Mouse (Mus musculus): ENCODE results near the gene Gtf2ird2. TPM values are rescaled to one million over a fixed set of nuclear protein-coding genes. Genes with fewer than 3 reads are reported as not detected.

The Gtf2ird2 gene
- polyA plus RNA-seq, 2 experiments, result 7.9 to 14.8 TPM

- H3K27ac ChIP-seq (replicated peaks; ENCODE audit: low read depth, low read length), result no peak overlapping the region
- ATAC-seq (ENCODE audit: low FRiP score, low read depth), result no peak
- WGBS, result 86% methylated on average over 6 of the region's 6 CpGs
These were observed 53.0 kb downstream of the Gtf2ird2 start for GRCm38 (mm10) chr5:134236796-134237195.

DNA sequence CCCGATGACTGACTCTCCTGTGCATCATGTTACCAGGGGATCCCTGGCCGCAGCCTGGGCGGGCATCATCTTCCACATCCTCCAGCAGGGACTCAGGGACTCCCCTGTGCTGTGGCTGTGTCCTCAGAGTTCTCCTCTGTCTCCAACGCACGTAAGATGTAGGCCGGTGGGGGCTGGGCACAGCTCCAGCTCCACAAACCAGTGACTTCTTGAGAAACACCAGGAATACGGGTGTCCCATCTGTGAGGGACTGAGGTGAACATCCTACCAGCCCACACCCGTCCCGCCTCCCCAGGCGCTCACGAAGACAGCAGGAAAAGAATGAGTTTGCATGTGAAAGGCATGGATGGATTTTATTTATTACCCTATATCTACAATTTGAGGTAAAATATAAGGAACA, 53.7 kb downstream of the Gtf2ird2 start:
- H3K9me3 ChIP-seq (ENCODE audit: control insufficient read depth, low read length), result no peaks in the 10 kb centered on the region
- no peaks in the 10 kb centered on the region for H3K27me3 ChIP-seq (ENCODE audit: control insufficient read depth, insufficient read depth, low read length)
- H3K36me3 ChIP-seq (ENCODE audit: control insufficient read depth, insufficient read depth, low read length), result peaks cover 67% of the 10 kb centered on the region
- H3K27ac ChIP-seq (replicated peaks; ENCODE audit: low read depth, low read length), result no peak overlapping the region
- DNase-seq (ENCODE audit: low spot score) (no peak), ATAC-seq (ENCODE audit: low FRiP score, low read depth) (no peak)
- H3K9ac ChIP-seq (ENCODE audit: low read depth, low read length, severe bottlenecking), result no peak overlapping the region
- H3K4me2 ChIP-seq (replicated peaks; ENCODE audit: low read depth, low read length, severe bottlenecking), result no peak overlapping the region
- H3K4me3 ChIP-seq (replicated peaks; ENCODE audit: low read length), result no peak overlapping the region
- H3K4me1 ChIP-seq (ENCODE audit: control insufficient read depth, insufficient read depth, low read length), result peaks cover 25% of the 10 kb centered on the region
- WGBS, result 93% methylated on average over 11 of the region's 11 CpGs
- no peak for TF ChIP-seq POLR2A (IDR thresholded peaks at IDR 0.05; ENCODE audit: borderline replicate concordance, extremely low read depth, insufficient read depth, insufficient read length)

More at GRCm38 (mm10) chr5:134236796-134237195, 53.0 kb downstream of the Gtf2ird2 start:
- Histone ChIP-seq H3K9ac (ENCODE audit: low read depth, low read length, severe bottlenecking) (no peak overlapping the region), H3K9me3 (ENCODE audit: control insufficient read depth, low read length) (no peaks in the 10 kb centered on the region), H3K4me1 (ENCODE audit: control insufficient read depth, insufficient read depth, low read length) (peaks cover 27% of the 10 kb centered on the region), H3K36me3 (ENCODE audit: control insufficient read depth, insufficient read depth, low read length) (peaks cover 60% of the 10 kb centered on the region), H3K4me3 (replicated peaks; ENCODE audit: low read length) (no peak overlapping the region), H3K4me2 (replicated peaks; ENCODE audit: low read depth, low read length, severe bottlenecking) (no peak overlapping the region), H3K27me3 (ENCODE audit: control insufficient read depth, insufficient read depth, low read length) (no peaks in the 10 kb centered on the region)
- DNase-seq (ENCODE audit: low spot score), result no peak
- no peak for TF ChIP-seq POLR2A (IDR thresholded peaks at IDR 0.05; ENCODE audit: borderline replicate concordance, extremely low read depth, insufficient read depth, insufficient read length)

DNA sequence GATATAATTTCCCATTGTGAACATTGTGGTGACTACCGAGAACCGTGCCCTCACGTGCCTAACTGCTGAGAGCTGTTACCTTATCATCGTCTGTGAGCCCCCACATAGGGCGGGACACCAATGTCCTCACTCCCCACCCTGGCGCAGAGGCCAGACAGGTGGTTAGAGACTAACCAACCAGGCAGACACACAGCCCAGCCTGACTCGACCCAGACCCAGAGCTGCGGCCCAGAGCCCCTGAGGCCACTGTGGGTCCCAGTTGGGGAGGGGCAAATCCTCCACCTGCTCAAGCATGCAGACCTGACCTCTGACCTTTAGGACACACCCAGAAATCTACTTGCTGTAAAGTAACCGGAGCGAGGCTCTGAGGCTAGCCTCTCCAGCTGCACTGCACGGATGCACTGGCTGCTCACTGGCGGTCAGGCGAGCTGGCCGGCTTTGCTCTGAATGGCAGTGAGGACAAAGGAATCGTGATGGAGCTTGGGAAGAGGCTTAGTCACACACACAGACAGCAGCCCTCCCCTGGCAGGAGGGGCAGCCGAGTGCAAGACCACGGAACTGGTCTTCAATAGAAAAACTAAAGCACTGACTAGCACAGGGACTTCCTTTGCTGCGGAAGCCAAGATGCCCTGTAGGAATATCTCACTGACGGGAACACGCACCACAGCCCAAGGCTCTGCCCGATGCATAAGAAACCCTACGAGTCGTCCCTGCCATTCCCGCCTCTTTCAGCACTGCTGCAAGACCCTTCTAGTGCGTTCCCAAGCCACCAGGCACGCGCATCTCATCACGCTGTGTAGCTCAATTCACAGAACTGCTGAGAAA, 54.3 kb downstream of the Gtf2ird2 start:
- TF ChIP-seq POLR2A (IDR thresholded peaks at IDR 0.05; ENCODE audit: borderline replicate concordance, extremely low read depth, insufficient read depth, insufficient read length), result no peak
- WGBS, result 89% methylated on average over 28 of the region's 28 CpGs
- peaks cover 74% of the 10 kb centered on the region for H3K36me3 ChIP-seq (ENCODE audit: control insufficient read depth, insufficient read depth, low read length)
- no peak for ATAC-seq (ENCODE audit: low FRiP score, low read depth)
- H3K4me2 ChIP-seq (replicated peaks; ENCODE audit: low read depth, low read length, severe bottlenecking), result no peak overlapping the region
- no peaks in the 10 kb centered on the region for H3K27me3 ChIP-seq (ENCODE audit: control insufficient read depth, insufficient read depth, low read length)
- no peak for DNase-seq (ENCODE audit: low spot score)
- H3K9ac ChIP-seq (ENCODE audit: low read depth, low read length, severe bottlenecking), result no peak overlapping the region
- H3K4me1 ChIP-seq (ENCODE audit: control insufficient read depth, insufficient read depth, low read length), result peaks cover 20% of the 10 kb centered on the region
- H3K4me3 ChIP-seq (replicated peaks; ENCODE audit: low read length), result no peak overlapping the region
- no peaks in the 10 kb centered on the region for H3K9me3 ChIP-seq (ENCODE audit: control insufficient read depth, low read length)
- H3K27ac ChIP-seq (replicated peaks; ENCODE audit: low read depth, low read length), result no peak overlapping the region

DNA sequence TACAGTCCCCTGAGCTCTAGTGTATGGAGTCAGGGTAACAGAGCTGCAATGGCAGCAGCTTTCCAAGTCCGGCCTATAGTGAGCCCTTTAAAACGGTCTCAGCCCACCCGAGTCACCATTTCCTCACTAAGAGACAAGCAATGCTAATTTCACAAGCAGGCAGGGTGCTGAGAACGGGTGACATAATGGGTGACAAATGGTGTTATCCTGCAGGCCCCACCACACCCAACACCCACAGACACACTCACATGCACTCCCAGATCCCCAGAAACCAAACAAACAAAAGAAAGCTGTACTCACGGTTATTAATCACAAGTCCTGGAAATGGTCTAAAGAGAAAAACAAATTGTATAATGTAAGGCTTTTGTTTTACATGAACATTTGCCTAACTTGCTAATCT, 58.0 kb downstream of the Gtf2ird2 start:
- H3K27me3 ChIP-seq (ENCODE audit: control insufficient read depth, insufficient read depth, low read length), result no peaks in the 10 kb centered on the region
- no peak for ATAC-seq (ENCODE audit: low FRiP score, low read depth)
- no peaks in the 10 kb centered on the region for H3K4me1 ChIP-seq (ENCODE audit: control insufficient read depth, insufficient read depth, low read length)
- no peak for DNase-seq (ENCODE audit: low spot score)
- WGBS, result 80% methylated on average over 5 of the region's 5 CpGs
- no peak for TF ChIP-seq POLR2A (IDR thresholded peaks at IDR 0.05; ENCODE audit: borderline replicate concordance, extremely low read depth, insufficient read depth, insufficient read length)
- H3K9ac ChIP-seq (ENCODE audit: low read depth, low read length, severe bottlenecking), result no peak overlapping the region
- no peaks in the 10 kb centered on the region for H3K9me3 ChIP-seq (ENCODE audit: control insufficient read depth, low read length)
- H3K4me2 ChIP-seq (replicated peaks; ENCODE audit: low read depth, low read length, severe bottlenecking), result no peak overlapping the region
- H3K36me3 ChIP-seq (ENCODE audit: control insufficient read depth, insufficient read depth, low read length), result peaks cover 100% of the 10 kb centered on the region
- no peak overlapping the region for H3K27ac ChIP-seq (replicated peaks; ENCODE audit: low read depth, low read length)
- no peak overlapping the region for H3K4me3 ChIP-seq (replicated peaks; ENCODE audit: low read length)

- Histone ChIP-seq H3K9me3 (ENCODE audit: control insufficient read depth, low read length) (no peaks in the 10 kb centered on the region), H3K36me3 (ENCODE audit: control insufficient read depth, insufficient read depth, low read length) (peaks cover 100% of the 10 kb centered on the region), H3K4me1 (ENCODE audit: control insufficient read depth, insufficient read depth, low read length) (no peaks in the 10 kb centered on the region), H3K9ac (ENCODE audit: low read depth, low read length, severe bottlenecking) (no peak overlapping the region), H3K27ac (replicated peaks; ENCODE audit: low read depth, low read length) (no peak overlapping the region), H3K4me3 (replicated peaks; ENCODE audit: low read length) (no peak overlapping the region), H3K4me2 (replicated peaks; ENCODE audit: low read depth, low read length, severe bottlenecking) (no peak overlapping the region), H3K27me3 (ENCODE audit: control insufficient read depth, insufficient read depth, low read length) (no peaks in the 10 kb centered on the region)
- 93% methylated on average over 26 of the region's 26 CpGs for WGBS
- no peak for TF ChIP-seq POLR2A (IDR thresholded peaks at IDR 0.05; ENCODE audit: borderline replicate concordance, extremely low read depth, insufficient read depth, insufficient read length)
- no peak for ATAC-seq (ENCODE audit: low FRiP score, low read depth)
- no peak for DNase-seq (ENCODE audit: low spot score)
These were observed 60.0 kb downstream of the Gtf2ird2 start for GRCm38 (mm10) chr5:134243661-134244436.

All from limb, embryonic 14.5 days (tissue).